Mouse (Mus musculus): Measurements from ENCODE around the gene Smyd1. TPM values are rescaled to one million over a fixed set of nuclear protein-coding genes. Genes with fewer than 3 reads are reported as not detected.
"Not testable (repeated sequence)": the region's sequence is repeated elsewhere in the genome, so short reads cannot be mapped to it uniquely, and the experiment has no call there.

Smyd1 gene
- under 1 TPM; 0.58 to 0.94 TPM for total RNA-seq (2021)
- long read RNA-seq = 0 reads

GRCm38 (mm10) chr6:71321826-71322283 is at the start of gene Smyd1:
Gene Smyd1 (minus strand): TSS chr6:71322233.
- no peak for DNase-seq (ENCODE audit: low spot score in 2 of 2)

GRCm38 (mm10) chr6:71371085-71371605 is 49.1 kb upstream of the Smyd1 start:
- no peak for DNase-seq (ENCODE audit: low spot score in 2 of 2)

- DNase-seq (ENCODE audit: low spot score in 2 of 2) = no peak
These were observed 47.4 kb upstream of the Smyd1 start for GRCm38 (mm10) chr6:71369416-71369815.

DNA sequence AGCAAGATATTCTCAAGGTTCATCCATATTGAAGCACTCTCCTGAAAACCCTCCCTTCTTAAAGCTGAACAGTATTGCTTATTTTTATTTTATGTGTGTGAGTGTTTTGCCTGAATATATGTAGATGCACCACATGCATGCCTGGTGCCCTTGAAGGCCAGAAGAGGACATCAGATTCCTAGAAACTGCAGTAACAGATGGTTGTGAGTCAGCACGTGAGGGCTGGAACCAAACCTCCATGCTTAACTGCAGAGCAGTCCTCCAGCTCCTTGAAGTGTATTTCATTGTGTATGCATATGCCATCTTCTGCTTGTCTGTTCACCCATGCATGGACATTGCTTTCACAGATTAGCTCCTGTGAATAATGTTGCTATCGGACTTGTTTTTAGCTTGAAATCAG is 42.0 kb upstream of the Smyd1 start:
- DNase-seq (ENCODE audit: low spot score in 2 of 2) = no peak

DNA sequence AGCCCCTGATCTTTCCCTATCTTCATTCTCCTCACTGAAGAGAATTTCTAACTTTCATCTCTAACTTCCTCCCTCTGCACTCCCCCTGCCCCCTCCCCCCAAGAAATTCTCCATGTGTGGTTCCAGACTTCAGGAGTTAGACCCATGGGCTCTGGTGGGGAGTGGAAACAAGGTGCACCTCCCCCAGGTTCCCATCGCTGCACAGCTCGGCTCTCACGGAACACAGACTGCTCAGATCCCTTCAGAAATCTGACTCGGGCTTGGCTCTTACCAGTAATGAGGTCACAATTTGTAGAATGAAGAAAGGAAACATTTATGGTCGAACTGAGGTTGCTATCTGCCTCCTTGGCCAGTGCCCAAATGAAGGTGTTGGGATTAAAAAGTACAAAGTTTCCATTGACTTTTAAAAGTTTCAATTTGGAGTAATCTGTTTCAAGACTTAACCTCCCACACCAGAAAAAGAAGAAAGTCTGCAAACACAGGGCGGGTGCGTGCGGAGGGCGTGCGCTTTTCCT is 39.2 kb upstream of the Smyd1 start:
- no peak for DNase-seq (ENCODE audit: low spot score in 2 of 2)

- DNase-seq (ENCODE audit: low spot score in 2 of 2) = no peak
These were observed 38.7 kb upstream of the Smyd1 start for GRCm38 (mm10) chr6:71360751-71361150.

GRCm38 (mm10) chr6:71360221-71360620 is 38.2 kb upstream of the Smyd1 start:
- DNase-seq (ENCODE audit: low spot score in 2 of 2) = no peak

GRCm38 (mm10) chr6:71357493-71357892 is 35.5 kb upstream of the Smyd1 start:
- no peak for DNase-seq (ENCODE audit: low spot score in 2 of 2)

- DNase-seq (ENCODE audit: low spot score in 2 of 2) = no peak
These were observed 31.7 kb upstream of the Smyd1 start for GRCm38 (mm10) chr6:71353722-71354121.

DNA sequence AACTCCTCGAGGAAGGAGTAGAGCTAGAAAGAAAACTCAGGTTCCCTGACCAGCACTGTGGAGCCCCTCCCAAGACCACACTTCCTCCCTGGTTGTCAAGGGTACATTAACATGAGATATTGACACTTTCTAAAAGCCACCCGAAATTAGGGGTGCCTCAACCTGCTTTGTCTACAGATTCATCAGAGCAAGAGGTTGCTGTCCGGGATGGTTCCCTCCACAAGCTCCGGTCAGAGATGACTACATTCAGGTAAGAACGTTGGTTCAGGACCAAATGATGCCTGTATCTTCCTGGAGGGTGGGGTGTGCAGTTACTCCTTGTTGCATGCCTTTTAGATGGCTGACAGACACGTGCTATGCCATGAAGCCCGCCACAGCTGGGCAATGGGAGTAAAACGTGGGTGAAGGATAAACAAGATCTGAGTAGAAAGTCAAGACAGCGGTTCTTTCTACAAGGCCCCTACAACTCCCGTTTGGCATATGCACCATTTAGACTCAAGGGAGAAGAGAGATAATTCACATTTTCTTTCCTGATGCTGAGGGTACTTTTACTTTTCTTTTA is 30.9 kb upstream of the Smyd1 start:
- no peak for DNase-seq (ENCODE audit: low spot score in 2 of 2)

DNA sequence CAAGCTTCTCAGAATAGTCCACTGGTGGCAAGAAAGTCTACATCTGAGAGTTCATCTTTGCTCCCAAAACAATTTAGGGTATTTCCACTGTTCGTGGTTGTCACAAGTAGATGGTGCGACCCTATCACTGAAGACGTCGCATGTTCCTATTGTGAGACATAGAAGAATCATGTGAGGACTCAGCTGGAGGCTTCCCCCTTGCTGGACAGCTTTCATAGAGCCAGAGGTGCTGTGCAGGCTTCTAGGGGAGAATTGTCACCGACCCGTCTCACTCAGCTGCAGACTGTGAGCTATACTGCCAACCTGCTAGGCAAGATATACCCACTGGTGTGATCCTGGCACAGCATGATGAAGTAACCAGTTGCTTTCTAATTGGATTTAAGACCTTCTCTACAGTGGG is 30.2 kb upstream of the Smyd1 start:
- DNase-seq (ENCODE audit: low spot score in 2 of 2) = no peak

GRCm38 (mm10) chr6:71351201-71351600 is 29.2 kb upstream of the Smyd1 start:
- no peak for DNase-seq (ENCODE audit: low spot score in 2 of 2)

DNA sequence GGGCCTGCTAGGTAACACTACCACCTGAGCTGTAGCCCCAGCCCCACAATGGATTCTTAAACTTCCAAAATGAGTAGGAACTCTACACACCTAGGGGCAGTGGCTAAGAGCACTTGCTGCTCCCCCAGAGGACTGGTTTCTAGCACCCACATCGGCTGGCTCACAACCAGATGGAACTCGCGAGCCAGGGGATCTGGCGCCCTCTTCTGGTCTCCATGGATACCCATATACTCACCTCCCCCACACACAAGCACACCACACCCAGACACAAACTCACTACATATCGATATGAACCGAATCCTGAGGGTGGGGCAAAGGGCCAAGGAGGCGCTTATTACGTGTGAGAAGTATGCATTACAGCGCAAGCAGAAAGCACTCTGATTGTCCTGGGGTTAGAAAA is 26.0 kb upstream of the Smyd1 start:
- no peak for DNase-seq (ENCODE audit: low spot score in 2 of 2)

DNA sequence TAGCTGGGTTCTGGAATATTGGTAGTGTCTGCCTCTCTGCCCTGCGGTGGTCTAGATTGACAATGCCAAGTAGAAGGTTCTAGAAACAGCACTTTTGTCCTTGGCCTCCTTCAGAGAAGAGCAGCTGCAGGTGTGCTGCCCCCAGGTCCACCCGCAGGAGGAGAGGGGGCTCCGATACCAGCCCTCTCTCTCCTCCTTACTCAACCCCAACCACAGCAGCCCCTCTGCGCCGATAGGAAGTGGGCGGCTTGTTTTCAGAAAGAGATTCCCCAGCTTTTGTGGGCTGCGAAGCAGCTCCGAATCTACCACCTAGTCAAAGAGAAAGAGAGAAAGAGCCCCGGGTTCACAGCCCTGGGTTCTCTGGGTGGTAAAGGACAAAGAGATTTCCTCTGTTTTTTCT is 19.1 kb upstream of the Smyd1 start:
- no peak for DNase-seq (ENCODE audit: low spot score in 2 of 2)

DNA sequence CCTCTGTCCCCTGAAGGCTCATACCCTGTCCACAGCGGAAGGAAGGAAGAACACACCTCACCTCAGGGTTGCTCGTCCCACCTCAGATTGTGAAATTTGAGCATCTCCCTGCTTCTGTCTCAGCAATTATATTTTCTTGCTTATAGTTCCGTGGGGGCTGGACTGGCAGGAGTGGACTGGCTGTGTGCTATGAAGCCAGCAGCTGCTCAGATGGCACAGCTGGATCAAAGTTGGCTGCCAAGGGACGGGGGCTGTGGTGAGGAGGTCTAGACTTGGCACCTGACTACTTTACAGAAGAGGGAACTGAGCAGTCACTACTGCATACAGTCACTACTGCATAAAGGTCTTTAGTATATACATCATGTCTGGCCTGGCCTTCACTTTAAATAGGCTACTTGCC is 17.3 kb upstream of the Smyd1 start:
- DNase-seq (ENCODE audit: low spot score in 2 of 2) = no peak

DNA sequence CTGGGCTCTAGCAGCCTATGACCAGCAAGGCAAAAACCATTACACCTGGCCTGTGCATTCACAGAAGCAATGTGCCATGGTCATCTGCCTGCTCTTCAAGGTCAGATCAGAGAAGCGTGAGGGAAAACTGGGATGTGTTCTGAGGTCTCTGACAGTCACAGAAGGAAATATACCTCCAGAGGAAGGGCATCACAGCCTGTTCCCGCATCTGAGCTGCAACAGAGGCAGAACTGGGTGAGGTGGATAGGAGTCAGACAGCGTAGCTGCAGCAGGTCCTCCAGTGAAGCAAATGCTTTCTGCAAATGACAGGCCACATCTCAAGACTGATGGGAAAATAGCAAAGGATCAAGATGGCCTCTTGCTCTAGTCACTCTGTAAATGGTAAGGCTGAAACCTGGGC is 16.9 kb upstream of the Smyd1 start:
- no peak for DNase-seq (ENCODE audit: low spot score in 2 of 2)

- no peak for DNase-seq (ENCODE audit: low spot score in 2 of 2)
These were observed 15.6 kb upstream of the Smyd1 start for GRCm38 (mm10) chr6:71337666-71338065.

- DNase-seq (ENCODE audit: low spot score in 2 of 2) = no peak
These were observed 11.7 kb upstream of the Smyd1 start for GRCm38 (mm10) chr6:71333578-71334273.

DNA sequence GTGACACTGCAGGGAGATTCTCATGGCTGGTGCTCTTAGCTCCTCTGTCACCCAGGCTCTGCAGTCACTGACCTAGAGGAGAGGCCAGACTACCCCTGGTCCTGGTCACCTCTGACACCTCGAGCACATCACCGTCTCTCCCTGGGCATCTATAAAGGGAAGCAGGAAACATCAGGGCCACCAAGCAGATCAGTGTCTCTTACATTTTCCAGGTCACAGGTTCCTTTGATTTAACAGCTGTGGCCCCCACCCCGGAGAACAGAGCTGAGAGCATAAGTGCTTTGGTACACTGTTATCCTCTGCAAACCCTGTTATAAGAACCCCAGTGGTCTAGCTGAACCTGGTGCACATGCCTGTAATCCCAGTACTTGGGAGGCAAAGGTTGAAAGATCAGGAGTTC is 11.0 kb upstream of the Smyd1 start:
- no peak for DNase-seq (ENCODE audit: low spot score in 2 of 2)

DNA sequence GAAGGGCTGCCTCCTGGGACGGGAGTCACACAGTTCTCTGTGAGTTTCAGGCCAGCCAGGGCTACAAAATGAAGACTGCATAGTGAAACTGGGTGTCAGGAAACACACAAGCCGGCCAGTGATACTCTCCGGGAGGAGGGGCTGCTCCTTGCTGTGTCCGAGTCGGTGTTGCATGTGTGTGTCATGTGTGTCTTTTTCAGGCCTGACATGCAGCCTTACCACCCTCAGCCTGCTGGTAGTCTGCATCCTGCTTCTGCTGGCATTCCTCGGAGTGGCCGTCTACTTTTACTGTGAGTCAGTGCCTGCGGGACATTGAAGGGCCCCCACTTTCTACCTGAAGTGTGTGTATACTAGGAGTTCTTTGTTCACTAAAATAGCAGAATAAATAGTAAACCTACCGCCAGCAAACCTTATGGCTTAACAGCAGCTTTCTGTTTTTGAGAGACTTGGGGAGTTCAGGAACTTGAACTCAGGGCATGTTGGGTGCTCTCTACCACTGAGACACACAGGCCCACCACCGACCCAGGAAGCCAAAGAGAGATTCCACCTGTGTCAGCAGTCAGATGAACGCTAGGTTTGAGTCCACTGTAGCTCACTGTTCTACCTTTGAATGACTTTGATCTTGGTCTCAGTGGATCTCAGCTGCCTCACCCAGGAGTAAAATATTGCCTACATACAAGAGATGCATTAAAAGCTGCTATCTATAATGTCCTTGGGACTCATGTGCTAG is 10.4 kb upstream of the Smyd1 start:
- DNase-seq (ENCODE audit: low spot score in 2 of 2) = no peak

- DNase-seq (ENCODE audit: low spot score in 2 of 2) = not testable (repeated sequence)
These were observed 9.5 kb upstream of the Smyd1 start for GRCm38 (mm10) chr6:71331491-71331890.

GRCm38 (mm10) chr6:71330486-71330885 is 8.5 kb upstream of the Smyd1 start:
- no peak for DNase-seq (ENCODE audit: low spot score in 2 of 2)
